Mouse (Mus musculus) cerebellum, adult 2 months (tissue): ENCODE measurements around the gene Syne1.
A peak's percentile ranks its signal among the peaks of the same experiment; 100 is the strongest.

Experiments used
- CTCF ChIP-seq: fragments of 200-500 bp; IDR thresholded peaks from 2 replicates; pipeline ENCODE4 v1.5.1; 2011; ENCODE audit warnings: low read depth, mild to moderate bottlenecking, control low read depth, low read length, moderate library complexity, borderline replicate concordance; ENCODE audit not compliant: insufficient read depth
- POLR2A ChIP-seq: fragments of 200-500 bp; IDR thresholded peaks from 2 replicates; pipeline ENCODE4 v1.6.1; 2011; ENCODE audit warnings: low read length, control low read depth, borderline replicate concordance; ENCODE audit not compliant: insufficient read depth

DNA sequence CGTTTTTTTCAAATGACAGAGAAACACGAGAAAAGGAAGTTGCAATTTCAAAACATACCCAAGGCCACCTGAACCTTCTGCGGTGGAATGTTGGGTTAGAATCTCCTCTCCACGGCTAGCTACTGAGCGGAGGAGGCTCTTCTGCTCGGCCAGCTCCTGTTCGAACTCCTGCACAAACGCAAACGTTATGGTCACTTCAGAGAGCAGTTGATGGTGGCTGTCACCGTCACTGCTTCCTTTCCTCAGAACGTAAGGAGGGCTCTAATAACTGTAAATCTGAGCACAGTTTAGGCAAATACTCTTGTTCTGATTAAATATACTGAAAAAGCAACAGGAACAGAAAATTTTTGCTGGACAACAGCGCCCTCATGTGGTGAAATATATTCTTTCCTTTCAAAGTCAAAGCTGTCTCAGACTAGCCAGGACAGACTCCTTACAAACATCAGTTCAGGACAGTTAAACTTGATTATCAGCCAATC, 389.8 kb downstream of the Syne1 start:
- no peak for TF ChIP-seq POLR2A
- peak; percentile 51; the same call in 1 of the 2 replicates for TF ChIP-seq CTCF
